Mouse (Mus musculus) 416B (cell line): ENCODE data around the gene Pcnp.
A peak's percentile ranks its signal among the peaks of the same experiment; 100 is the strongest.

Experiments used
- DNase-seq: peaks from one replicate; pipeline ENCODE4 v3.0.0; 2011; ENCODE audit warnings: low read depth

Gene Pcnp

GRCm38 (mm10) chr16:56036501-56036900 lies 7.0 kb upstream of the Pcnp start:
- peak; percentile 58 for DNase-seq

DNA sequence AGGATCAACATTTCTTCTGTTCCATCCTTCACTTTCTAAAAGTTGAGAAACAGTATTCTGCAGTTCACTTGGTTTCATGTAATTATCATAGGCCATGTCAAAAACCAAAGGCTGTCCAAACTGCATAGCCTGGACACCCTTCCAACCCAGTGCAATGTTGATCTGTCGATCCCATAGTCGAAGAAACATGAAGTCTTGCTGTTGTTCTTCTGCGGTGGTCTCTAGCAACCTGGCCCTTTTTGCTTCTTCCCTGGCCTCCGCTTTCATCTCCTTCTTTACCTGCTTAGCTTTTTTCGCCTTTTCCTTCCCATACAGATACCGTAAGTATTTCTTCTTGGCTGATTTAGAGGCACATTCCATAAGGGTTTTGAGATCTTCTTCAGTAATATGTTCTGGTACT lies 5.0 kb upstream of the Pcnp start:
- DNase-seq: no peak

DNA sequence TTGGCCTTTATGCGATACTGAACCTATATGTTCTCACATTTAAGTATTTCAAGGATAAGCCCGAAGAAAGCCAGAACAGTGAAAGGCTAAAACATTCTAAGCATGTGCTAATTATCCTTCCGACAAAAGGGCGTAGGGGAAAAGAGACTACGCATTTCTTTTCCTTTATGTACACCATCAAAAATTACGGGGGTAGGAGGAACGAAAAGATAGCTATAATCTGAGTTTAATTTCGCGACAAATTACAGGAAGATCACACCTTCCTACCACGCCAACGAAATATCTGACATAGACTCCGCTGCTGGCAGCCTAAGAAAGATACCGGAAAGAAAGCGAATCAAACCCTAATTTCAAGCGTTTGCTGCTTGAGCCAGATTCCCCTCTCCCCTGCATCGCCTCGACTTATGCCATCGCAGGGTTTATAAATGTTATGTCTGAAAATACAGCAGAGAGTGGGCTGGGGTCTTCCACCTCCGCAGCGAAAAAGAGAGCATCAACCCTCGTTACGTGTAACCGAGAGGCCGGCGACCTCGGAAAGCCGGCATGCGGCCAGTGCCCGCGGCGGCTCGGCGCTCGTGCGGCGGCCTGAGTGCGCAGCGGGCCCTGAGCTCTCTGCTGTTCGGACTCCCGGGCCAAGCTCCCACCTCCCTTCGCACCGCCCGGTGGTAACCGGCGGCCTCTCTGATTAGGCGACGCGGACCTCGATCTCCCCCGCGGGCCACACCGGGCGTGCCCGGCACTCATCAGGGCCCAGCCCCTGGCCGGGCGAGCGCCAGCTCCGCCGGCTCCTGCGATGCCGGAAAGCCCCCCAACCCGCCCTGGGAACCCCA lies 602 bp downstream of the Pcnp start:
- DNase-seq: peak; percentile 58

GRCm38 (mm10) chr16:56027854-56028629 lies 1.5 kb downstream of the Pcnp start:
- no peak for DNase-seq

GRCm38 (mm10) chr16:56019660-56020059 lies 9.9 kb downstream of the Pcnp start:
- no peak for DNase-seq

DNA sequence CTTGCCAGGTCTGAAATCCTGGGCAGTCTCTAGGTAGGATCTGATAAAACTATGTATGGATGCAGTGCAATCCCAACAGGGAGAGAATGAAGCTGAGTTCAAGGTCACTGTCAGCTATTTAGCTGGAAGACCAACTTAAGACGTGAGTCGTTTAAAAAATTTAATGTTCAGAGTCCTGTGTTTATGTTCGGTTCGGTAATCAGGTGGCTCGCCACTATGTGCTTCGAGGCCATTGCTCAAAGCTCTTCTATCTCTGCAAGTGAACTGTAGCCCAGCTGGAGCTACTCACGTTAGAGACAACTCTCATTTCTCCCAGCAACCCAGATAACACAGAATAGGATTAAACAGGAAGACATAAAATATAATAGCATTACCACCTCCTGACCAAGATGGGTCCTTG lies 15.5 kb downstream of the Pcnp start:
- DNase-seq: no peak

DNA sequence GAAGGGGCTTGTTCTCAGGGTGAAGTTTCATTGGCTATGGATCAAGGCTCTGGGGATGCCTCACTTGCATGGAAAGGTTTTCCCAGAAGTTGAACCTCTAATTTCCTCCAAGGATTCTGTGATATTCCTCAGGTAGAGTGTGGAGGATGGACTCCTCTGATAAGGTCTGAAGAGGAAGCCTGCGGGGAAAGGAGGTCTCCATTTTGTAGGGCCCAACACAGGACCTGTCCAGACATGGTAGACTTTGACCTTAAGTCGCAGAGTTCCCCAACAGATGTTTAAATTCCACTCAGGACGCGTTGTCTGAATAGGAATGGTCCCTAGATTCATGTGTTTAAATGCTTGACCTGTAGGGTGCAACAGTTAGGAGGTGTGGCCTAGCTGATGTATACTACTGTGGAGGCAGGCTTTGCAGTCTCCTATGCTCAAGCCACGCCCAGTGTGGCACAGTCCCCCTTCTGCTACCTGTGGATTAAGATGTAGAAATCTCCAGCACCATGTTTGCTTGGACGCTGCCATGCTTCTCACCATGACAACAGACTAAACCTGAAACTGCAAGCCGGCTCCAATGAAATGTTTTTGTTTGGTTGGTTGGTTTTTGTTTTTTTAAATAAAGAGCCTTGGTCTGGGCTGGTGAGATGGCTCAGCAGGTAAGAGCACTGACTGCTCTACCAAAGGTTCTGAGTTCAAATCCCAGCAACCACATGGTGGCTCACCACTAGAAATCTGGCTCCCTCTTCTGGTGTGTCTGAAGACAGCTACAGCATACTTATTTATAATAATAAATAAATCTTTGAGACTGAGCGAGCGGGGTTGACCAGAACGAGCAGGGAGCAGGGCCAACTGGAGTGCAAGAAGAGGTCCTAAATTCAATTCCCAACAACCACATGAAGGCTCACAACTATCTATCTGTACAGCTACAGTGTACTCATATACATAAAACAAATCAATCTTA lies 16.5 kb downstream of the Pcnp start:
- DNase-seq: no peak

GRCm38 (mm10) chr16:56008862-56009261 lies 20.7 kb downstream of the Pcnp start:
- DNase-seq: peak; percentile 48

GRCm38 (mm10) chr16:56006798-56007197 lies 22.7 kb downstream of the Pcnp start:
- DNase-seq: no peak

- DNase-seq: no peak
Observed at GRCm38 (mm10) chr16:55994235-55994634, 35.3 kb downstream of the Pcnp start.

GRCm38 (mm10) chr16:55990311-55990710 lies 39.2 kb downstream of the Pcnp start:
- peak; percentile 63 for DNase-seq

DNA sequence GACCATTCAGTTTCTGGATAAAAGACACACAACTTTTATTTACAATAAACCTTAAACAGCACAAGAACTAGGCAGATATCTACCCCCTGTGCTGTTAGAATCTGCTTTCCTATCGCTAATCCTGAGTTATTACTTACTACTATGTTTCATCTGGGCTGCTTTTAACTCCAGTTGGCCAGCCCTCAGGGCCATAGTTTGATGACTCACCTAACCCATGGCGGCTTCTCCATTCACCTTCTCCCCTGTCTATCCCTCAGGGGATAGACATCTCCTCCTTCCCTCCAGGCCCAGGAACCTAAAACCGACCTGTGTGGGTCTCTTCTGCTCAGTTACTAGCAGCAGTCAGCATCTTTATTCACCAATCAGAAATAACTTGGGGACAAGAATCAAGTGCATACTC lies 43.5 kb downstream of the Pcnp start:
- no peak for DNase-seq

DNA sequence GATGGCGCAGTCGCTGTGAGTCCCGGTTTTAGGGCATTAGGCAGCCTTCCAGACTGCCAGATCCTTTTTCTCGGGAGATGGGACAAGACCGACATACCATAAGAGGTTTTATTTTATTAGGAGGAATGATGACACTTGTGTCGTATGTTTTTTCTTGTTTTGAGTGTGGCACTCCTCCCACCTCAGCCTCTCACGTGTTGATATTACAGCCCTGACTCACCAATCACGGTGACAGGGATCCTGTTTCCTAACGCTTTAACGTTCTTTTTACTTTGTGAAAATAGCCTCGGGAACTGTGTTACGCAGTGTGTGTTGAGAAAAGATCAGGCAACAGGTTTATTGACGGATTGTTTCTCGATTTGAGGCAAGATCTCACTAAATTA lies 54.6 kb downstream of the Pcnp start:
- peak; percentile 92 for DNase-seq

DNA sequence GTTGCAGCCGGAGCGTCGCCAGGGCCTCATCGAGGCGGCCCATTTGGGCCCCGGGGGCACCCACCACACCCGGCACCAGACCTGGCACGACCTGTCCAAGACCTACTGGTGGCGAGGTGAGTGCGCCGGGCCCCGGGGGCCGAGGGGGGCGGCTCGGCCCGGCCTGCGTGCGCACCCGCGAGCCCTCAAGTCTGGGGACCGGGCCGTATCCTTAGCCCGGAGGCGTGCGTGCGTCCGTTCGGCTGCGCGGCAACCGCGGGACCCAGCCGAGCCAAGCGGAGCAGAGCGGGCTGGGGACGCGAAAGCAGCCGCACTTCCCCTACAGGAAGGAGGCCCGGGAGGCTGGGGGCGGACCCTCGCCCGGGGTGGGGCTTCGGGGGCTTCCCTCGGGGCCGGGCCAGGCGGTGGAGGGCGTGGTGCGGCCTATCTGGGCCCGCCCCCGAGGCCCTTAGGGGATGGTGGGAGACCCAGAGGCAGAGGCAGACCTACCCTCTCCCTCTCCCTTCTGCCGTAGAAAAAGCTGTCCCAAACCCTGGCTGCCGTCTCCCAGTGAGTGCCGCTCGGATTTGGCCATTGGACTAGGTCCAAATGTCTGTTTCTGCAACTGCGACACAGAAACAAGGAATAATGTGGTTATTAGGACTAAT lies 55.2 kb downstream of the Pcnp start:
- DNase-seq: peak; percentile 86

- DNase-seq: peak; percentile 100
Observed at GRCm38 (mm10) chr16:55973431-55974255, 55.9 kb downstream of the Pcnp start, which contains the start of gene Zbtb11. Zbtb11 (plus strand) TSS chr16:55973883.

DNA sequence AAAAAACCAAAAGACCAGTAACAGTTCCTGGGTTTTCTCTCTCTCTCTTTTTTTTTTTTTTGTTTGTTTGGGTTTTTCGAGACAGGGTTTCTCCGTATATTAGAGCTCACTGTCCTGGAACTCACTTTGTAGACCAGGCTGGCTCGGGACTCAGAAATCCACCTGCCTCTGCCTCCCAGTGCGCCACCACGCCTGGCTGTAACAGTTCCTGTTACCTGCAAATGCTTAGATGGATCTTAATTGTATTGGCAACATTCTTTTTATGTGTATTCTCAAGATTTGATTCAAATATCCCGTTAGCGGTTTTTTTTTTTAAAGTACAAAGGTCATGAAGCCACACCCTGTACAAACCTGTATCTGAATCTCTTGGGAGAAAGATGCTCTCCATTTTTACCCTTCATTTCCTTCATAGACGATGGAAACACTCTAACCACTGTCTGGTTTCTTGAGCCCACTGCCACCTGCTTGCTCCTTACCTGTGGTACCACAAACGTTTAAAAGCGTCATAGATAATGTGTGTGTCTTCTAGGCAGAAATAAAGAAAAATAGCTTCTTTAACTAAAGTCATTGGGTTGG lies 56.8 kb downstream of the Pcnp start:
- no peak for DNase-seq

DNA sequence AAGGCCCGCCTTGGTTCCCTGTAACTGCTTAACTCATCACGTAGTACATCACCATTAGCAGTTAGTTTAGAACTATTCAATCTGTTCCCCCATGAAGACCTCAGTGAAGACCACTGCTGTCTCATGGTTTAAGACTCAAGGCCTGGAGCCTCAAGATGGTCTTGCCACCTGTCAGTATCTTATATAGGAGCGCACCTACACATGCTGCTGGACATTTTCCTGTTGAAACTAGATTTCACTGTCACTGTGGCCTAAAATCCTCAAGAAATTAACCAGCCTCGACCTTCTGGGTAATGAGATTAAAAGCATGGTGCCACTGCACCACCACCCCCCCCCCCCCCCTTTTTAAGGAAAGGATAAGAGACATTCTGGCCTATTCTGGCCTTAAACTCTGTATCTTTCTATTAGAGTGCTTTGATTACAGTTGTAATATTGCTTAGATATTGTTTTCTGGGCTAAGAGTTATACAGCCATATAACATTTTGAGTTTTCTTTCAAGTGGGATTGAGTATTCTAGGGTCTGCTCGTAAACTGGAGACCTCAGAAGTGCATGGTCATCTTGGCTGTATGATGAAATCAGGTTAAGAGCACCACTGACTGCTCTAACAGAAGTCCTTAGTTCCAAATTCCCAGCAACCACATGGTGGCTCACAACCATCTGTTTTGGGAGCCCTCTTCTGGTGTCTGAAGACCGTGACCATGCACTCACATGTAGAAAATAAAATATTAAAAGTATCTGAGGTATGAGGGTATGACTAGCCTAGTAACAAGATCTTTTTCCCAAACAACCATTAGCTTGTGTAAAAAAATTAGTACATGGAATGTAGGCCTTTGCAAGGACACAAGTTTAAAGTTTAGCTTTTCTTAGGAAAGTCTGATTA lies 57.6 kb downstream of the Pcnp start:
- peak; percentile 81 for DNase-seq

DNA sequence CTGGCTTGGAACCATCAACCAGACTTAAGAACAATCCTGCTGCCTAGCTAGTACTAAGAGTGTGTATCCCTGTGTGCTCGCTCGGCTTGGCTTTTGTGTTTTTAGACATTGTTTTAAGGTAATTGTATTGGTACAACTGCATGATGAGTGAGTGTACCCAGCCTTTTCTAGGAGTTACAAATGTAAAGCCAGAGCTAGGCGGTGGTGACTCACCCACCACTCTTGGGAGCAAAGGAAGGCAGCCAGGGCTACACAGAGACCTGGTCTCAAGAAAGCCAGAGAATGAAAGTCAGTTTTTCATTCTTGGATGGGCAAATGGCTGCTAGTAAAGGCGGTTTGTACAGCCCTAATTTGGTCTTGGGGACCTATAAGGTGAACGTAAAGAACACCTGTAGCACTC lies 59.1 kb downstream of the Pcnp start:
- DNase-seq: no peak

- peak; percentile 84 for DNase-seq
Observed at GRCm38 (mm10) chr16:55969147-55969546, 60.4 kb downstream of the Pcnp start.
